Mouse (Mus musculus): Measurements from ENCODE around the gene Sgk1.

Gene Sgk1

DNA sequence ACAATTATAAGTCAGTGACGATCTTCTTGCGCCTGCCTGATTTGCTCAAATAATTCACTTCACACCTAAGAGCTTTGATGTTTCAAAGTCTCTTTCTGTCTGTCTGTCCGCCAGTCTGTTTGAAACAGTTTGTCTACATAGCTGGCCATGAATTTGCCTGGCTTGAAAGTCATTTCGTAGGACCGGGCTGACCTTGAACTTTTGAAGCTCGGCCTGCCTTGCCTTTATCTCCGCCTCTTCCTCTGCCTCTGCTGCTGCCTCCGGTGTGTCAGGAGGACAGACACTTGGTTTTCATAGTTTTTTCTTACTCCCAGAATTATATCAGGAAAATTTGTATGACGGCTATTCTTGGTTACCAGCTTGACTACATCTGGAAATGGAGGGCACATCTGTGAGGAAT lies 96.4 kb downstream of the Sgk1 start:
- no peak for DNase-seq

DNA sequence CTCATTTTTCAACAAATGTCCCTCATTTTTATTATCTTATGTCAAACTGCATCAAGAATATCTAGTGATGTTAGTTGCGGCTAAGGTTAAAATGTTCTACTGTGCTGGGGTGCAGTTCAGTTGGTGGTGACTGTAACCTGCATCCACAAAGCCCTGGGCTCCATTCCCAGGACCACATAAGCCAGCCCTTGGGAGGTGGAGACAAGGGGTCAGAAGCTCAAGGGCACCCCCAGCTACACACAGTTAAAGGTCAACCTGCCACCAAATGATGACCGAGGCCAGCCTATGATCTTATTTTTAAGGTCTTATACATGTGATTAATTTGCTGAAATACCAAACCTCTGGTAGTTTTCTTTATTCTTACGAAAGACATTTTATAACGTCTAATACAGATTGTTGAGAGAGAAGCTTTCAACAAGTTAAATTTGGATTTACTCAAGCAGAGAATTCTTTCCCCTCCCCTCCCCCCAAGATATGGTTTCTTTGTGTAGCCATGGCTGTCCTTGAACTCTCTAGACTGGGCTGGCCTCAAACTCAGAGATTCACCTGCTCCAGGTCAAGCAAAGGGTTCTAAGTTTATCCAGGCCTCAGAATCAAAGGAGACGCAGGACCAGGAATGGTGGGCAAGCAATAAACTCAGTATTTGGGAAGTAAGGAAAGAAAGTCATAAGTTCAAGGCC lies 97.4 kb downstream of the Sgk1 start:
- DNase-seq, result no peak

DNA sequence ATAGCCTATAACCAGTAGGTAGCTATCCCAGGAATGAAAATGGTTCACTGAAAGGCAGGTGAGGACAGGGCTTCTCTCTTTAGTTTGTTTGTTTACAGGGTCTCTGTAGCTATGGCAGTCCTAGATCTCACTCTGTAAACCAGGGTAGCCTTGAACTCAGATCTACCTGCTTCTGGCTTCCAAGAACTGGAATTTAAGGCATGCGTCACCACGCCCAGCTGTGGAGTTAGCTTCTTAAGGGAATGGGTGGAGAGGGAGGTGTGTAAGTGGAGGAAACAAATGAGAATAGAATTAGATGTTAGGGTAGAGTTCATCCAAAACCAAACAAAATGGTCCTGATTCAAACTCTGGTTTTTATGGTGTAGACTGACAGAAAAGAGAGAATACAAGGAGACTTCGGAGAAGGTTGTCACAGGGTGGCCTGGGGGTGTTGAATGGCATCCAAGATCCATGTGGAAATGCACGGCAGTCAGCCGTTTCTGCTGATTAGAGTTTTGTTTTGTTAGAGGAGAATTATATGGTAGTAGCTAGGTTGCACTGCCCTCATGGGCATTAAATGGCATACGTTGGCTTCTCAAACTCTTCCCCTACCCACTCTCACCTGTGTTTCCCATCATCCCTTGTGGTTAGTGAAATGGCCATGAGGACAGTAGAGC lies 98.9 kb downstream of the Sgk1 start:
- no peak for DNase-seq

DNA sequence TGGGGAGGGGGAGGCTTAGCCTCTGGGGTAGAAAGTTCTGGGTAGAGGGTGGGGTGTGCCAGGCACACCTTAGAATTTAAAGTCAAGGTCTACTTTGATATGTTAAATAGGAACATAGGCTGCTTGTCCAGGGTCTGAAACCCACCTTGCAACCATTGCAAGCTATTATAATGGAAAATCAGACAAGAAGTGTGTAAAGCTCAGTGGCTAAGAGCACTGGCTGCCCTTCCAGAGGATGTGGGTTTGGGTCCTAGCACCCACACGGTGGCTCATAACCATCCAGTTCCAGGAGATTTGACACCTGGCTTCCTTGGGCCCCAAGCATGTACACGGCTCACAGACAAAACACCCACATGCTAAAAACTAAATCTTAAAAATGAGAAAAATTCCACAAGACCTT lies 100.3 kb downstream of the Sgk1 start:
- DNase-seq, result no peak

DNA sequence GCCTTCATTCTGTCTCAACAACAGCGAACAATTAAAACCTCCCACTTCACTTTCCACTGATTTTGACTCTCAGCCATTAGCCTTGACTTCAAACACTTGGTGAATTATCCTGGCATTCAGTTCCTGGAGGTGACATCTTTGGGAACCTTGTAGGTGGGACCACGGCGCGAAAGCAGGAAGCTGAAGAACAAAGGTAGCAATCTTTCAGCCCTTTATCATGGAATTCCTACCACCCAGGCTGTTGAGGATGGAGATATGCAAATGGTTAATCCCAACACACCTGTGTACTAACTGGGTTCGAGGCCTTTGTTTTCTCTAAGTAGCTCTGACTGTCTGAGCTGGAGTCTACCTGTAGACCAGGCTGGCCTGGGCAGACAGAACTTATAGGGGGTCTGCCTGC lies 106.5 kb downstream of the Sgk1 start:
- DNase-seq, result no peak

DNA sequence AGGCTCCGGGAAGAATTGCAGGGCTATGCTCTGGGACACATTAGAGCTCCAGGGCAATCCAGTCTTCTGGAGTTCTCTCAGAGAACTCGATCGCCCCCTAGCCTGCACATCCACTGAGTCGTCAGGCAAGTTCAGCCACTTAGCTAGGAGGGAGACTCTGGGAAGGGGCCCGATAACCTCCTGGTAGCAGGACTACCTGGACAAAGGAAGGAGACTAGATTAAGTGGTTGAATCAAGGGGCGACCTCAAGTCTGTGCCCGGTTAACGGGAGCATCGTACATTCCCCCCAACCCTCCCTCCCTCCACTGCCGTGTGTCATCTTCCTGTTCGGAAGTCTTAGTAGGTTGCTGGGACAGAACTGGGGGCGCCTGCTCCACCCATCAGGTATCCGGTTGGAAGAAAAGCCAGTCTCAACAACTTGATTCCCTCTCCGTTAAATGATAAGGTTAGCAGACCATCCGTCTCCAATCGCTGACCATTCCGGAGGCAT lies 109.4 kb downstream of the Sgk1 start:
- DNase-seq, result peak; percentile 89

DNA sequence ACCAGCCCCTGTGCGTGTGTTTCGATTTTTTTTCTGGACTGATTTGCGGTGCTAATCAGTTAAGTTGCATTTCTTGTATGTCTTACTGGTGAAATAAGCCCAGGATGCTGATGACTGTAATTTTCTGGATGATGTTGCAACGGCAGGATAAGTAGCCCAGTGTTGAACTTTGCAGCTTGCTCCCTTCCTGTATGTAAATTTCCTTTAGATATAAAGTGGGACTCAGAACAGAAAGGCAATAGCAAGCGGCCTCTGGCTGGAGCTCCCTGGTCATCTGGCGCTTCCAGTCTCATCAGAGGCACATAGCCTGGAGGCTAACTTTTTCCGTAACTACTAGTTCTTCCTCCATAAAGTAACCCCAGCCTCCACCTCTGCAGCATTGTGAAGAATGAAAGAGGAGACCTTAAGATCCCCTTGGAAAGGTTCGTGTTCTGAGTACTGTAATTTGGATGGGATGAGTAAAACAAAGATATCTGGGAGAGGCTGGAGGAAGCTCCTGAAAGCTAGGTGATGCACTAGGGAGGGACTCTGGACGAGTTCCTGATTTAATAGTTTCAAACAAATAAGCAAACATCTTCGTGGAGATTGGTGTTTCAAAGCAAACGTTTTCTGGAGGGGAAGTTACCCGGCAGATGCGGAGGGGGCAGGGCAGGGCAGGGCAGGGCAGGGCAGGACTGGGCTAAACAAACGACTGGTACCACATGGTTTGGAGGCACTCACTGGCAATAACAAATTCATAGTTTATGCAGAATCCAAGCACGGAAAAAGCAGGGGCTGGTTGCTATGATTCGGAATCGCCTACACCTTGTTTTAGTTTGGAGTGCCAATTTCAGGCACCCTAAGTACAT lies 110.2 kb downstream of the Sgk1 start:
- DNase-seq, result peak; percentile 58

DNA sequence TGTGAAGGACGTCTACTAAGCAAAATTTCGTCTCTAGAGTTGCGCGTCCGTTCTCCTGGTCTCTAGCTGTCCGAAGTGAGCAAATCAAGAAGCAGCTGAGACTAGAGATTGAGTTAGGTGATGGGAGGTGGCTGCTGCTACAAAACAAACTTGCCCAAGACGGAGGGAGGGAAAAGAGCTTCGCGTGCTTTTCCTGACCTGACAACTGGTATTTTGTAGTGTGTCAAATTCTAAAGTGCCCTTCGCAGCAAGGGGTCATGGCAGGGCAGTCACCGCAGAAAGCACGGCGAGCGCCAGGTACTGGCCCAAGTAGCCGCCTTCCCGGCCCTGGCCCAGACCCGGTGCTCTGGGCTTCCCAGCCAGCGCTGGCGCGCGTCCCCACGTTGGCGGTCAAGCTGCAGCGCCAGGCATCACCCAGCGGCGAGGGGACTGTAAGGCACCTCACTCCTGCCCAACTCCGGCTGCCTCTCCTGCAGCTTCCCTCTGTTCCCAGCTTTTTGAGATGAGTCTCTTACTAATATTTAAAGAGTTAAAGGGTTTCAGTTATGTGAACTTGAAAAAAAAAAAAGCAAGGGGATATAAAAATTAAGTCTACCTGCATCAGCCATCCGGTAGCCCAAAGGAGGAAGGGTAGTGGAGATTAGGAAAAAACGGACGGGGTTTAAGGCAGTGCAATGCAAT lies 111.0 kb downstream of the Sgk1 start:
- peak; percentile 75 for DNase-seq

DNA sequence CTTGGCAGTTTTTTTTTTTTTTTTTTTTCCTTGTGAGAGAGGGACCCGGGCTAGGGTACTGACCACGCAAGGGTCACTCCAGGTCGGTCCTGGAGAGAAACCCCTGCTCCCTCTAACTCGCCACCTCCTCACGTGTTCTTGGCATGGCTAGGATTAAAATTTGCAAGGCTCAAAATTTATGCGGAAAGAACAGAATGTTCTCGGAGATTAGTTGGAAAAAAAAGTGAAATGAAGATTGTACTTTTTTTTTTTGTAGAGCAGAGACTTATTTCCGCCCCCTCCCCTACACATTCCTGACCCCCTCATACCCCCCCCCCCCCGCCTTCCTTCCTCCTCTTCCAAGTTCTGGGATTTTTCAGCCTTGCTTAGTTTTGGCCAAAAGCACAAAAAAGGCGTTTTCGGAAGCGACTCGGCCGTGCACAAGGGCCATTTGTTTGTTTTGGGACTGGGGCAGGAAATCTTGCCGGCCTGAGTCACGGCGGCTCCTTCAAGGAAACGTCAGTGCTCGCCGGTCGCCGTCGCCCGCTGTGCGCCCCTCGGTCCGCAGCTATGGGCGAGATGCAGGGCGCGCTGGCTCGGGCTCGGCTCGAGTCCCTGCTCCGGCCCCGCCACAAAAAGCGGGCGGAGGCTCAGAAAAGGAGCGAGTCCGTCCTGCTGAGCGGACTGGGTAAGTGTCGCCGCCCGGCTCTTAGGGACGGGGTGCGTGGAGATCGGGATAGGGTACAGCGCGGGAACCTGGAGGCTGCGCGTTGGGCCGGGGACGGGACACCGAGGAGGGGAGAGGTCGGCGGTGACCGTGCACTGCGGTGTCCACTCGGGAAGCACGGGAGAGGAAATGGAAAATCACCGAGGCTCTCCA lies 111.8 kb downstream of the Sgk1 start:
- DNase-seq, result peak; percentile 51

DNA sequence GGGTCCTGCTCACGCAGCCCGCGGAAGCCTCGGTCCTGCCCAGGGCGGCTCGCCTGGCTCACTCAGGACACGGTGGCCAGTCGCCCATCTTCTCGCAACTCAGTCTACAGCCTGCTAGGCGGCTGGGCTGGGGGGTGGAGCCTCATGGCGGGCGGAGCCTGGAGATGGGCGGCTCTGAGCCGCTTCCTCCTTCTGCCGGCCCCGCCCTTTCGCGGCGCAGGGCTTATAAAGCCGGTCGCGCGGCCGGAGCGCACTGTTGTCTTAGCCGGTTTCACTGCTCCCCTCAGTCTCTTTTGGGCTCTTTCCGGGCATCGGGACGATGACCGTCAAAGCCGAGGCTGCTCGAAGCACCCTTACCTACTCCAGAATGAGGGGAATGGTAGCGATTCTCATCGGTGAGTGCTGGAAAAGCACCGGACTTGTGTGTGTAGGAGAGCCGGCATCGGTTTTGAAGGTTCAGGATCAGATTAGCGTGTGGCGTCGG lies 112.5 kb downstream of the Sgk1 start:
- DNase-seq, result peak; percentile 97

DNA sequence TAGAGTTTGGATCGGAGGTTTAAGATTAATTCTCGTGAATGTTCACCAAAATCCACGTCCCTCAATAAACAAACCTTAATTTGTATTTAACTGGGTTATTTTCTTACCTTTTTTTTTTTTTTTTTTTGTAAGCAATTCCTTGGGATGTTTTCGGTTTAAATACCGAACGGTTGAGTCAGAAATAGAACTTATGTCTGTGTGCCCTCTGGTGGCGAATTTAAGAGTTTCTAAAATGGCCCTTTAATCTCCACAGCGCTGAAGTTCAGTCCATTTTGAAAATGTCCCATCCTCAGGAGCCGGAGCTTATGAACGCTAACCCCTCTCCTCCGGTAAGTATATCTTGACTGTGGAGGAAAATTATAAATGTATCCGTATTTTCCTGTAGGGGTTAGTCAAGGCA lies 113.2 kb downstream of the Sgk1 start:
- DNase-seq, result peak; percentile 50

DNA sequence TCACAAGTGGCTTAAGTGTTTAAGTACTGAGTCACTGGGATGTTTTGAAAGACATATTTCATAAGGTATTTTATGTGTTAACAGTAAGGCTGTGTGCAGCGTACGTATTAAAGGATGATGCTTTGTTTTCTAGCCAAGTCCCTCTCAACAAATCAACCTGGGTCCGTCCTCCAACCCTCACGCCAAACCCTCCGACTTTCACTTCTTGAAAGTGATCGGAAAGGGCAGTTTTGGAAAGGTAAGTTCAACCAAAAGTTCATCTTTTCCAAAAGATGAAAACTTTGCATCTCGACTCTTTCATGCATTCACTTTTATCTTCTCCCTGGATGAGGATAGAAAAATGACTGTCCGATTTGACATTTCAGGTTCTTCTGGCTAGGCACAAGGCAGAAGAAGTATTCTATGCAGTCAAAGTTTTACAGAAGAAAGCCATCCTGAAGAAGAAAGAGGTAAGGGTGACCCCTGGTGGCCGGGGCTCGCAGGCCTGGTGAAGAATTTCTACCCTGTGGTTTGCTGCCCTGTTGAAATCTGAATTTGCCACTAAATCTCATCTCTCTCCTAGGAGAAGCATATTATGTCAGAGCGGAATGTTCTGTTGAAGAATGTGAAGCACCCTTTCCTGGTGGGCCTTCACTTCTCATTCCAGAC lies 113.8 kb downstream of the Sgk1 start:
- peak; percentile 52 for DNase-seq

DNA sequence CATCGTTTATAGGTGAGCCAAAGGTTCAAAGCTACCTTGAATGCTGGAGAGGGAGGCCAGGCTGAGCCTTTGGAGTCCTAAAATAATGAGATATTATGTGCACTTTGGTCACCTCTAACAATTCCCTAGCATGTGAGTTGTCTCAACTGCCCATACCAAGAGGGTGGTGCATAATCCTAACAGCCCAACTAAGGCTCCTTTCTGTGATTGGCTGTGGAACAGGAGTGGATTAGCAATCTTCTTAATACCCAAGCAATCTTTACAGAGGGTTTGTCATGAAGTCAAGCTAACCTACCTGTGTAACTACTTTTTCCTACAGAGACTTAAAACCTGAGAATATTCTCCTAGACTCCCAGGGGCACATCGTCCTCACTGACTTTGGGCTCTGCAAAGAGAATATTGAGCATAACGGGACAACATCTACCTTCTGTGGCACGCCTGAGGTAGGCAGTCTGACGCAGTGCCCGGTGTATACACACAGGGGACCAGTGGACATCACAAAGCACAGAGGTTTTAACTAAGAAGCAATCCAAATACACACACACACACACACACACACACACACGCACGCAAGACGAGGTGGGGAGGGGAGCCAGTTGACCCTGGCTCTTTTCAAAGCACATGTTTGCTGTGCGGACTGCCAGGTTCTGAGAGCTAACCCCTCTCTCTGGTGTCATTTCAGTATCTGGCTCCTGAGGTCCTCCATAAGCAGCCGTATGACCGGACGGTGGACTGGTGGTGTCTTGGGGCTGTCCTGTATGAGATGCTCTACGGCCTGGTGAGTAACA lies 114.9 kb downstream of the Sgk1 start:
- no peak for DNase-seq

DNA sequence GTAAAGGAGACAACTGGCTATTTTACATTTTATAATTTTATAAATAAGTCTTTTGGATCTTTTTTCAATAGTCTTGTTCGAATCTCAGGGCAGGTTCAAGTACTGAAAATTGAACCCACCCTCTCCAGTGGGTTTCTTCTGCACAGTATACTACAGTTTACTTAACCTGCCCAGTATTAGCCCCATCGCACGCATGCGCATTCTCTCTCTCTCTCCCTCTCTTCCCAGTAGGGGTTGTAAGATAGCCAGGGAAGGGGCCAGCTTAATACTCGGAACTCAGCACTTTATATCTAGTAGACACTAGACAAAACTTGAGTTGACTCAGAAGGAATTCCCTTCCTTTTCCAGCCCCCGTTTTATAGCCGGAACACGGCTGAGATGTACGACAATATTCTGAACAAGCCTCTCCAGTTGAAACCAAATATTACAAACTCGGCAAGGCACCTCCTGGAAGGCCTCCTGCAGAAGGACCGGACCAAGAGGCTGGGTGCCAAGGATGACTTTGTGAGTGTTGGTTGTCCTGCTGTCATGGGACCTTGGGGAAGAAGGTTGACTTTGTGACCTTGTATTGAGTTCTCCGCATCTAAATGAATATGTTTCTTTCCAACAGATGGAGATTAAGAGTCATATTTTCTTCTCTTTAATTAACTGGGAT lies 115.7 kb downstream of the Sgk1 start:
- no peak for DNase-seq

DNA sequence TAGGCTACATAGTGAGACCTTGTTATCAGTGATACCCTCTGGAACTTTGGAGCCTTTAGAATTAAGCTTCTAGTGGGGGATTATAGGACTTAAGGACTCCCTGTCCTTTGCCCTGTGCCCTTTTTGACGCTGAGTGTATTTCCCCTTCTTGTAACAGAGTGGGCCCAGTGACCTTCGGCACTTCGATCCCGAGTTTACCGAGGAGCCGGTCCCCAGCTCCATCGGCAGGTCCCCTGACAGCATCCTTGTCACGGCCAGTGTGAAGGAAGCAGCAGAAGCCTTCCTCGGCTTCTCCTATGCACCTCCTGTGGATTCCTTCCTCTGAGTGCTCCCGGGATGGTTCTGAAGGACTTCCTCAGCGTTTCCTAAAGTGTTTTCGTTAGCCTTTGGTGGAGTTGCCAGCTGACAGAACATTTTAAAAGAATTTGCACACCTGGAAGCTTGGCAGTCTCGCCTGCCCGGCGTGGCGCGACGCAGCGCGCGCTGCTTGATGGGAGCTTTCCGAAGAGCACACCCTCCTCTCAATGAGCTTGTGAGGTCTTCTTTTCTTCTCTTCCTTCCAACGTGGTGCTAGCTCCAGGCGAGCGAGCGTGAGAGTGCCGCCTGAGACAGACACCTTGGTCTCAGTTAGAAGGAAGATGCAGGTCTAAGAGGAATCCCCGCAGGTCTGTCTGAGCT lies 116.7 kb downstream of the Sgk1 start:
- no peak for DNase-seq

DNA sequence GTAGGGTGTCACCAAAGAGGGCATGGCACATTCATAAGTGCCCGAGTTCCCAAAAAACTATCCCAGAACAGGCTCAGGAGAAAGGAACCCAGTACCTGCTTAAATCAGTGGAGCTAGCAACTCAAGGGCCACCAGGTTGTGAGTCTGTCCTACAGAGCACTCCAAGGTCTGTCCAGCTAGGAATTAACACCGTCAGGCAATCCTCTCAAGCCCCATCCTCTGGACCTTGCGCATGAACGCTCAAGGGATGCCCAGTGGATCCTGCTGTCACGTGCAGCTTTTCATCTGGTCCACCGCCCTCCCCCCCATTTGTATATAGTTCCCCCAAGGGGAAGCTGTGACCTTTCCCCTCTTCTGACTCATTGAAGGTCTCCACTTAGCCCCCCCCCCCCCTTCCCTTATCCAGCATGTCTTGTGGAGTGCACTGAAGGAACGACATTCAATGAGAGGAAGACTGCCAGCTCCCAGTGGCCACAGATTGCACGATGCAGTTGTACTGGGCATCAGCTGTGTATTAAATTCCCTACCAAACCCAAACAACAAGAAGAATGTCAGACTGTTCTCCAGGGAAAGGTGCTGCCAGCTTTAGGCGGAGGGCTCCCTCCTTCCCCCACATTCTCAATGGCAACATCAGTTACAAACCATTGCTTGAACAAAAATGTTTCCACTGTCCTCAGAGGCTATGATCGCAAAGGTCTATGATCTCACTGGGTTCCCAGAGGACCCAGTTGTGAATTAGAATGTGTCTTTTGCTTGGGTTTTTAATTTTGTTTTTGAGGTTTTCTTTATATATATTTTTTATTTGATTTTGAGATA lies 118.7 kb downstream of the Sgk1 start:
- DNase-seq, result no peak

DNA sequence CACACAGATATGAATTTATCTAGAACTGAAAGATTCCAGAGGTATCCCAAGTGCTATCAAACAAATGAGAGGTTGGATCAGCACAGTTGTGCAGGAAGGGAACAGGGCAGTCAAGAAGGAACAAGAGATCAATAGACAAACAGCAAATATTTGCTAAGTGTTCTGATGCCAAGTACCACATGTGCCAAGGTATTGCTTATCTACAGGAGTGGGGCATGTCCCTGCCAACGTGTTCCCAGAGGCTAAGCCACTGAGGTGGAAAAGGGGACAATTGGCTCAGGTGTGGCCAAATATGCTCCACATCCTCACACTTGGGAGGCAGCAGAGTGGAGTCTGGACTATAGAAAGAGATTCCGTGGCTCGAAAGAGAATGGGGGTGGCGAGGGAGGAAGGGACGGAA lies 119.6 kb downstream of the Sgk1 start:
- no peak for DNase-seq

DNA sequence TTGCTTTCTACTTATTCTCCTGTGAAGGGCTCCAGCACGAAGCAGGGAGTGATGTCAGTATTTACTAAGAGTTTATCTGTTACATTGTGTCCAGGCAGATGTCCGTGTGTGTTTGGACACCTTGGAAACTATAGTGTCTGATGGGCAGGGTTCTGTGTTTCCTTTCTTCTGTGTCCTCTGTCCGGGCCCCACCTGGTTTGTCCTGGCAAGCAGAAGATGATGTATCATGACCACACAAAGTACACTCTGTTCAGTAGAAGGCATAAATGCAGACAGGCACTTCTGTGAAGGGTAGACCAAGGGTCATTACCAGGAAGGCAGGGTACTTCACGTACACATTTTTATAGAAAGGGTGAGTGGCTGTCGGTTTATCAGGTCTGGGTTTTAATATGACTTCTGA lies 122.8 kb downstream of the Sgk1 start:
- no peak for DNase-seq

Measured in layer of hippocampus, adult 9-11 months (tissue).